Mouse (Mus musculus): ENCODE results near the gene Golga5. TPM values are rescaled to one million over a fixed set of nuclear protein-coding genes. Genes with fewer than 3 reads are reported as not detected.

Golga5 gene
- polyA plus RNA-seq, 1 experiment: 0.53 TPM

- no peak for TF ChIP-seq TAL1 (IDR thresholded peaks at IDR 0.05; ENCODE audit: low read length)
- no peak for TF ChIP-seq GATA1 (IDR thresholded peaks at IDR 0.05; ENCODE audit: low read length)
- Histone ChIP-seq H3K4me1 (ENCODE audit: control insufficient read depth) (peaks cover 4% of the 10 kb centered on the region; the same call in 1 of the 2 replicates), H3K4me3 (replicated peaks) (no peak overlapping the region), H3K36me3 (ENCODE audit: control insufficient read depth) (no peaks in the 10 kb centered on the region), H3K27me3 (ENCODE audit: control insufficient read depth) (no peaks in the 10 kb centered on the region), H3K9me3 (ENCODE audit: control insufficient read depth, low read length) (no peaks in the 10 kb centered on the region)
Observed at GRCm38 (mm10) chr12:102540278-102540677, 71.3 kb downstream of the Golga5 start.

GRCm38 (mm10) chr12:102541168-102541567 lies 72.2 kb downstream of the Golga5 start:
- Histone ChIP-seq H3K4me3 (replicated peaks) (no peak overlapping the region), H3K9me3 (ENCODE audit: control insufficient read depth, low read length) (no peaks in the 10 kb centered on the region), H3K4me1 (ENCODE audit: control insufficient read depth) (peaks cover 4% of the 10 kb centered on the region; the same call in 1 of the 2 replicates), H3K27me3 (ENCODE audit: control insufficient read depth) (no peaks in the 10 kb centered on the region), H3K36me3 (ENCODE audit: control insufficient read depth) (no peaks in the 10 kb centered on the region)
- TF ChIP-seq GATA1 (IDR thresholded peaks at IDR 0.05; ENCODE audit: low read length) (no peak), TAL1 (IDR thresholded peaks at IDR 0.05; ENCODE audit: low read length) (no peak)

GRCm38 (mm10) chr12:102545122-102545521 lies 76.2 kb downstream of the Golga5 start:
- H3K4me1 ChIP-seq (ENCODE audit: control insufficient read depth): peaks cover 9% of the 10 kb centered on the region
- no peak overlapping the region for H3K4me3 ChIP-seq (replicated peaks)
- H3K9me3 ChIP-seq (ENCODE audit: control insufficient read depth, low read length): no peaks in the 10 kb centered on the region
- no peak for TF ChIP-seq TAL1 (IDR thresholded peaks at IDR 0.05; ENCODE audit: low read length)
- TF ChIP-seq GATA1 (IDR thresholded peaks at IDR 0.05; ENCODE audit: low read length): no peak
- H3K27me3 ChIP-seq (ENCODE audit: control insufficient read depth): peaks cover 9% of the 10 kb centered on the region
- H3K36me3 ChIP-seq (ENCODE audit: control insufficient read depth): no peaks in the 10 kb centered on the region

Other genes with a start within 250 kb of the Golga5 start
- 0.44 TPM in 2 replicates for gene Rin3, start 186.1 kb upstream of the Golga5 start, polyA plus RNA-seq (2012)
- gene Lgmn, start 29.3 kb upstream of the Golga5 start, polyA plus RNA-seq (2012): 3.7 and 4.8 TPM in 2 replicates
- 4.6 and 8.0 TPM in 2 replicates for gene Chga, start 85.8 kb downstream of the Golga5 start, polyA plus RNA-seq (2012)
- 0.17 and 0.24 TPM in 2 replicates for gene Itpk1, start 235.8 kb downstream of the Golga5 start, polyA plus RNA-seq (2012)